Mouse (Mus musculus) thymus, adult 2 months (tissue): ENCODE results near the gene Coq8b. TPM values are rescaled to one million over a fixed set of nuclear protein-coding genes. Genes with fewer than 3 reads are reported as not detected.
A peak's percentile ranks its signal among the peaks of the same experiment; 100 is the strongest.

Experiments used
- DNase-seq: peaks from one replicate; pipeline ENCODE4 v3.0.0; 2021
- H3K27ac ChIP-seq: fragments of 200-500 bp; 2 replicates; pipeline ENCODE4 v1.5.1; 2012; ENCODE audit warnings: low read length, control low read depth; ENCODE audit not compliant: control insufficient read depth, insufficient read depth
- H3K27me3 ChIP-seq: fragments of 200-500 bp; 2 replicates; pipeline ENCODE4 v1.6.1; 2012; ENCODE audit warnings: mild to moderate bottlenecking, low read length, moderate library complexity, mixed read lengths; ENCODE audit not compliant: control insufficient read depth, insufficient read depth
- H3K36me3 ChIP-seq: fragments of 200-500 bp; 2 replicates; pipeline ENCODE4 v1.6.1; 2012; ENCODE audit warnings: mild to moderate bottlenecking, low read length, moderate library complexity; ENCODE audit not compliant: control insufficient read depth, insufficient read depth
- H3K4me1 ChIP-seq: fragments of 200-500 bp; replicated peaks from 2 replicates; pipeline ENCODE4 v1.6.1; 2012; ENCODE audit warnings: low read length; ENCODE audit not compliant: control insufficient read depth, insufficient read depth
- H3K4me3 ChIP-seq: fragments of 200-500 bp; 2 replicates; pipeline ENCODE4 v1.5.1; 2012; ENCODE audit warnings: mild to moderate bottlenecking, low read length, control low read depth, moderate library complexity; ENCODE audit not compliant: control insufficient read depth, insufficient read depth
- CTCF ChIP-seq: fragments of 200-500 bp; IDR thresholded peaks from 2 replicates; pipeline ENCODE4 v1.5.1; 2012; ENCODE audit warnings: mild to moderate bottlenecking, control low read depth, low read length, moderate library complexity, borderline replicate concordance; ENCODE audit not compliant: control insufficient read depth, poor library complexity, insufficient read depth; ENCODE audit errors: extremely low read depth
- POLR2A ChIP-seq: fragments of 200-500 bp; IDR thresholded peaks from 2 replicates; pipeline ENCODE4 v1.6.1; 2012; ENCODE audit warnings: mild to moderate bottlenecking, low read length, control low read depth, moderate library complexity; ENCODE audit not compliant: control insufficient read depth, poor library complexity, insufficient read depth; ENCODE audit errors: extremely low read depth
- WGBS: fragments of 180-500 bp; shearing (Covaris S2); methylation state at CpG from one replicate; pipeline ENCODE4 v1.1.7; 2018; 5-methylcytosine and 5-hydroxymethylcytosine counted together
- polyA plus RNA-seq: library from polyadenylated mRNA; depleted of rRNA; stranded (reverse); fragments of >200 nt; gene quantifications from 2 replicates; pipeline ENCODE4 v1.2.3, GENCODE M21; 2012

Gene Coq8b
- polyA plus RNA-seq, 1 experiment: 57.8 TPM

- WGBS: 19% methylated on average over 10 of the region's 10 CpGs
- peaks cover 36% of the 10 kb centered on the region for H3K4me1 ChIP-seq
- peak; percentile 7 for DNase-seq
- H3K27ac ChIP-seq: no peak overlapping the region
- H3K27me3 ChIP-seq: no peaks in the 10 kb centered on the region
- peak overlapping the region; percentile 65 for H3K4me3 ChIP-seq
- no peaks in the 10 kb centered on the region for H3K36me3 ChIP-seq
- TF ChIP-seq POLR2A: no peak
- TF ChIP-seq CTCF: no peak
Measured at GRCm38 (mm10) chr7:27227676-27228075, 5.1 kb upstream of the Coq8b start.

- whole genome bisulfite sequencing: under 1% methylated on average over 49 of the region's 49 CpGs
- Histone ChIP-seq H3K27ac (peak within 1 kb of the TSS; percentile 44), H3K36me3 (no peaks in the 10 kb centered on the region), H3K4me3 (peak within 1 kb of the TSS; percentile 65), H3K4me1 (peaks cover 37% of the 10 kb centered on the region), H3K27me3 (no peaks in the 10 kb centered on the region)
- TF ChIP-seq POLR2A: peak; percentile 88
- no peak for TF ChIP-seq CTCF
- DNase-seq: peak; percentile 91
Measured at GRCm38 (mm10) chr7:27228281-27228821, 4.5 kb upstream of the Coq8b start, which contains the start of gene Itpkc. TSS of gene Itpkc (minus strand) at chr7:27228661.

GRCm38 (mm10) chr7:27228865-27229264, 4.0 kb upstream of the Coq8b start:
- peak overlapping the region; percentile 65 for H3K4me3 ChIP-seq
- H3K27me3 ChIP-seq: no peaks in the 10 kb centered on the region
- no peak for DNase-seq
- H3K27ac ChIP-seq: peak overlapping the region; percentile 44
- 20% methylated on average over 6 of the region's 6 CpGs for WGBS
- no peaks in the 10 kb centered on the region for H3K36me3 ChIP-seq
- no peak for TF ChIP-seq CTCF
- TF ChIP-seq POLR2A: no peak
- H3K4me1 ChIP-seq: peaks cover 42% of the 10 kb centered on the region

- Histone ChIP-seq H3K27ac (no peak overlapping the region), H3K27me3 (no peaks in the 10 kb centered on the region), H3K4me1 (peaks cover 33% of the 10 kb centered on the region), H3K4me3 (no peak overlapping the region), H3K36me3 (no peaks in the 10 kb centered on the region)
- TF ChIP-seq POLR2A: no peak
- TF ChIP-seq CTCF: no peak
- WGBS: 80% methylated on average over 4 of the region's 4 CpGs
- no peak for DNase-seq
Measured at GRCm38 (mm10) chr7:27230781-27231180, 2.0 kb upstream of the Coq8b start.

- H3K36me3 ChIP-seq: no peaks in the 10 kb centered on the region
- H3K27ac ChIP-seq: no peak overlapping the region
- DNase-seq: no peak
- no peak overlapping the region for H3K4me3 ChIP-seq
- TF ChIP-seq CTCF: no peak
- no peak for TF ChIP-seq POLR2A
- no peaks in the 10 kb centered on the region for H3K27me3 ChIP-seq
- 84% methylated on average over 7 of the region's 7 CpGs for WGBS
- H3K4me1 ChIP-seq: peaks cover 25% of the 10 kb centered on the region
Measured at GRCm38 (mm10) chr7:27231693-27232331, 1.0 kb upstream of the Coq8b start.

- TF ChIP-seq POLR2A: no peak
- TF ChIP-seq CTCF: no peak
- H3K4me3 ChIP-seq: peak overlapping the region; percentile 54
- peaks cover 13% of the 10 kb centered on the region for H3K4me1 ChIP-seq
- H3K27me3 ChIP-seq: no peaks in the 10 kb centered on the region
- H3K36me3 ChIP-seq: no peaks in the 10 kb centered on the region
- H3K27ac ChIP-seq: no peak overlapping the region
- DNase-seq: no peak
- 14% methylated on average over 6 of the region's 6 CpGs for WGBS
Measured at GRCm38 (mm10) chr7:27233300-27233699, 477 bp downstream of the Coq8b start.

GRCm38 (mm10) chr7:27235726-27236125, 2.9 kb downstream of the Coq8b start:
- Histone ChIP-seq H3K36me3 (no peaks in the 10 kb centered on the region; the same call in 1 of the 2 replicates), H3K4me3 (no peak overlapping the region), H3K4me1 (peaks cover 10% of the 10 kb centered on the region), H3K27me3 (no peaks in the 10 kb centered on the region), H3K27ac (no peak overlapping the region)
- DNase-seq: no peak
- no peak for TF ChIP-seq POLR2A
- no peak for TF ChIP-seq CTCF
- 99% methylated on average over 2 of the region's 2 CpGs for WGBS
